Mouse (Mus musculus): ENCODE measurements at regions not wholly inside any gene's neighbourhood (a gene's known extent, or its start where the extent isn't known, plus 50 kb on each side); places are given as distances from the start of the nearest gene placed in this dataset.
"Not testable (repeated sequence)": the region's sequence is repeated elsewhere in the genome, so short reads cannot be mapped to it uniquely, and the experiment has no call there.

GRCm38 (mm10) chr4:89527326-89527725 lies 151.9 kb upstream of the Dmrta1 start:
- H3K27me3 ChIP-seq (ENCODE audit: control insufficient read depth, insufficient read depth, low read depth, low read length), result peaks cover 32% of the 10 kb centered on the region
- 0 out of 2 replicates have a peak, but pooled peaks cover 4% of the 10 kb centered on the region for H3K4me1 ChIP-seq (replicated peaks; ENCODE audit: control insufficient read depth, insufficient read depth, low read length)
- H3K27ac ChIP-seq (ENCODE audit: low read length), result no peak overlapping the region
- no peaks in the 10 kb centered on the region for H3K9me3 ChIP-seq (ENCODE audit: control insufficient read depth, low read length)
- no peak overlapping the region for H3K4me2 ChIP-seq (ENCODE audit: low read depth, low read length)
- 46% methylated on average over 7 of the region's 7 CpGs for WGBS
- ATAC-seq (ENCODE audit: low read depth), result 0 out of 2 replicates have a peak, but pooled peaks have one; percentile 28
- H3K4me3 ChIP-seq (ENCODE audit: low read length), result no peak overlapping the region
- no peak overlapping the region for H3K9ac ChIP-seq (ENCODE audit: low read length)
- no peaks in the 10 kb centered on the region for H3K36me3 ChIP-seq (ENCODE audit: control insufficient read depth, insufficient read depth, low read length)

GRCm38 (mm10) chr4:89525525-89525924 lies 153.7 kb upstream of the Dmrta1 start:
- not testable (repeated sequence) for H3K9ac ChIP-seq (ENCODE audit: low read length); H3K27ac ChIP-seq (ENCODE audit: low read length); H3K36me3 ChIP-seq (ENCODE audit: control insufficient read depth, insufficient read depth, low read length); H3K4me2 ChIP-seq (ENCODE audit: low read depth, low read length); H3K9me3 ChIP-seq (ENCODE audit: control insufficient read depth, low read length); H3K4me1 ChIP-seq (replicated peaks; ENCODE audit: control insufficient read depth, insufficient read depth, low read length); ATAC-seq (ENCODE audit: low read depth); H3K4me3 ChIP-seq (ENCODE audit: low read length)
- H3K27me3 ChIP-seq (ENCODE audit: control insufficient read depth, insufficient read depth, low read depth, low read length), result peaks cover 27% of the 10 kb centered on the region
- WGBS, result 50% methylated on average over 4 of the region's 4 CpGs

GRCm38 (mm10) chr4:89524260-89525200 lies 154.7 kb upstream of the Dmrta1 start:
- peak overlapping the region; percentile 64 for H3K9ac ChIP-seq (ENCODE audit: low read length)
- under 1% methylated on average over 40 of the region's 40 CpGs for WGBS
- ATAC-seq (ENCODE audit: low read depth), result peak; percentile 86

GRCm38 (mm10) chr4:89523423-89524259 lies 155.6 kb upstream of the Dmrta1 start:
- ATAC-seq (ENCODE audit: low read depth), result no peak
- Histone ChIP-seq H3K4me3 (ENCODE audit: low read length) (peak overlapping the region; percentile 55), H3K4me2 (ENCODE audit: low read depth, low read length) (peak overlapping the region; percentile 77), H3K27me3 (ENCODE audit: control insufficient read depth, insufficient read depth, low read depth, low read length) (peaks cover 24% of the 10 kb centered on the region), H3K27ac (ENCODE audit: low read length) (no peak overlapping the region), H3K9me3 (ENCODE audit: control insufficient read depth, low read length) (no peaks in the 10 kb centered on the region), H3K4me1 (replicated peaks; ENCODE audit: control insufficient read depth, insufficient read depth, low read length) (0 out of 2 replicates have a peak, but pooled peaks cover 4% of the 10 kb centered on the region), H3K9ac (ENCODE audit: low read length) (no peak overlapping the region), H3K36me3 (ENCODE audit: control insufficient read depth, insufficient read depth, low read length) (no peaks in the 10 kb centered on the region)
- WGBS, result 4% methylated on average over 10 of the region's 10 CpGs

More at GRCm38 (mm10) chr4:89524260-89525200, 154.7 kb upstream of the Dmrta1 start:
- Histone ChIP-seq H3K4me1 (replicated peaks; ENCODE audit: control insufficient read depth, insufficient read depth, low read length) (0 out of 2 replicates have a peak, but pooled peaks cover 4% of the 10 kb centered on the region), H3K27ac (ENCODE audit: low read length) (no peak overlapping the region), H3K9me3 (ENCODE audit: control insufficient read depth, low read length) (no peaks in the 10 kb centered on the region), H3K27me3 (ENCODE audit: control insufficient read depth, insufficient read depth, low read depth, low read length) (peaks cover 24% of the 10 kb centered on the region), H3K36me3 (ENCODE audit: control insufficient read depth, insufficient read depth, low read length) (no peaks in the 10 kb centered on the region), H3K4me2 (ENCODE audit: low read depth, low read length) (peak overlapping the region; percentile 77), H3K4me3 (ENCODE audit: low read length) (peak overlapping the region; percentile 55)

GRCm38 (mm10) chr4:89518027-89518426 lies 161.2 kb upstream of the Dmrta1 start:
- no peaks in the 10 kb centered on the region for H3K36me3 ChIP-seq (ENCODE audit: control insufficient read depth, insufficient read depth, low read length)
- 62% methylated on average over 3 of the region's 3 CpGs for WGBS
- H3K27me3 ChIP-seq (ENCODE audit: control insufficient read depth, insufficient read depth, low read depth, low read length), result peaks cover 3% of the 10 kb centered on the region; the same call in 1 of the 2 replicates
- ATAC-seq (ENCODE audit: low read depth), result no peak
- H3K4me2 ChIP-seq (ENCODE audit: low read depth, low read length), result no peak overlapping the region
- no peak overlapping the region for H3K27ac ChIP-seq (ENCODE audit: low read length)
- no peak overlapping the region for H3K9ac ChIP-seq (ENCODE audit: low read length)
- no peaks in the 10 kb centered on the region for H3K4me1 ChIP-seq (replicated peaks; ENCODE audit: control insufficient read depth, insufficient read depth, low read length)
- no peaks in the 10 kb centered on the region for H3K9me3 ChIP-seq (ENCODE audit: control insufficient read depth, low read length)
- H3K4me3 ChIP-seq (ENCODE audit: low read length), result no peak overlapping the region

- 27% methylated on average over 7 of the region's 7 CpGs for WGBS
- no peak overlapping the region for H3K4me2 ChIP-seq (ENCODE audit: low read depth, low read length)
- H3K4me3 ChIP-seq (ENCODE audit: low read length), result no peak overlapping the region
- no peak overlapping the region for H3K9ac ChIP-seq (ENCODE audit: low read length)
- no peak for ATAC-seq (ENCODE audit: low read depth)
- H3K9me3 ChIP-seq (ENCODE audit: control insufficient read depth, low read length), result no peaks in the 10 kb centered on the region
- no peaks in the 10 kb centered on the region for H3K4me1 ChIP-seq (replicated peaks; ENCODE audit: control insufficient read depth, insufficient read depth, low read length)
- no peak overlapping the region for H3K27ac ChIP-seq (ENCODE audit: low read length)
- no peaks in the 10 kb centered on the region for H3K27me3 ChIP-seq (ENCODE audit: control insufficient read depth, insufficient read depth, low read depth, low read length)
- H3K36me3 ChIP-seq (ENCODE audit: control insufficient read depth, insufficient read depth, low read length), result no peaks in the 10 kb centered on the region
Observed at GRCm38 (mm10) chr4:89515823-89516411, 163.3 kb upstream of the Dmrta1 start.

- 73% methylated on average over 7 of the region's 7 CpGs for WGBS
- Histone ChIP-seq H3K36me3 (ENCODE audit: control insufficient read depth, insufficient read depth, low read length) (no peaks in the 10 kb centered on the region), H3K27me3 (ENCODE audit: control insufficient read depth, insufficient read depth, low read depth, low read length) (no peaks in the 10 kb centered on the region), H3K9ac (ENCODE audit: low read length) (no peak overlapping the region), H3K4me1 (replicated peaks; ENCODE audit: control insufficient read depth, insufficient read depth, low read length) (no peaks in the 10 kb centered on the region), H3K4me3 (ENCODE audit: low read length) (no peak overlapping the region), H3K4me2 (ENCODE audit: low read depth, low read length) (no peak overlapping the region), H3K9me3 (ENCODE audit: control insufficient read depth, low read length) (no peaks in the 10 kb centered on the region), H3K27ac (ENCODE audit: low read length) (no peak overlapping the region)
- ATAC-seq (ENCODE audit: low read depth), result no peak
Observed at GRCm38 (mm10) chr4:89514981-89515380, 164.3 kb upstream of the Dmrta1 start.

GRCm38 (mm10) chr4:89510593-89510992 lies 168.6 kb upstream of the Dmrta1 start:
- no peaks in the 10 kb centered on the region for H3K36me3 ChIP-seq (ENCODE audit: control insufficient read depth, insufficient read depth, low read length)
- no peaks in the 10 kb centered on the region for H3K27me3 ChIP-seq (ENCODE audit: control insufficient read depth, insufficient read depth, low read depth, low read length)
- H3K4me1 ChIP-seq (replicated peaks; ENCODE audit: control insufficient read depth, insufficient read depth, low read length), result no peaks in the 10 kb centered on the region
- H3K9ac ChIP-seq (ENCODE audit: low read length), result no peak overlapping the region
- no peaks in the 10 kb centered on the region for H3K9me3 ChIP-seq (ENCODE audit: control insufficient read depth, low read length)
- no peak overlapping the region for H3K27ac ChIP-seq (ENCODE audit: low read length)
- no peak for ATAC-seq (ENCODE audit: low read depth)
- no peak overlapping the region for H3K4me2 ChIP-seq (ENCODE audit: low read depth, low read length)
- WGBS, result 85% methylated on average over 5 of the region's 5 CpGs
- no peak overlapping the region for H3K4me3 ChIP-seq (ENCODE audit: low read length)
